Mouse (Mus musculus): Measurements from ENCODE around the gene Rab40b. TPM values are rescaled to one million over a fixed set of nuclear protein-coding genes. Genes with fewer than 3 reads are reported as not detected.
A peak's percentile ranks its signal among the peaks of the same experiment; 100 is the strongest.

Gene Rab40b
- polyA plus RNA-seq (2016; fragmentation: Nextera tagmentation; extraction: Ambion mirVana): 2.3 and 3.1 TPM in 2 replicates

GRCm38 (mm10) chr11:121387750-121388553, at the start of gene Rab40b:
Gene Rab40b (minus strand): TSS chr11:121388251.
- Histone ChIP-seq H3K9me3 (no peaks in the 10 kb centered on the region), H3K27ac (peak within 1 kb of the TSS; percentile 74), H3K27me3 (ENCODE audit: insufficient read depth, poor library complexity, severe bottlenecking) (peaks cover 29% of the 10 kb centered on the region), H3K4me3 (peak within 1 kb of the TSS; percentile 66), H3K36me3 (no peaks in the 10 kb centered on the region), H3K4me1 (replicated peaks) (peaks cover 19% of the 10 kb centered on the region)
- WGBS: 2% methylated on average over 61 of the region's 61 CpGs
- peak; percentile 97 for DNase-seq (ENCODE audit: low spot score)

GRCm38 (mm10) chr11:121437236-121437635, 49.2 kb upstream of the Rab40b start:
- Histone ChIP-seq H3K9me3 (no peaks in the 10 kb centered on the region), H3K36me3 (no peaks in the 10 kb centered on the region), H3K4me3 (no peak overlapping the region), H3K27me3 (ENCODE audit: insufficient read depth, poor library complexity, severe bottlenecking) (peaks cover 17% of the 10 kb centered on the region), H3K4me1 (replicated peaks) (peaks cover 36% of the 10 kb centered on the region), H3K27ac (no peak overlapping the region)
- no peak for DNase-seq (ENCODE audit: low spot score)
- WGBS: 76% methylated on average over 5 of the region's 5 CpGs

GRCm38 (mm10) chr11:121434156-121435155, 46.4 kb upstream of the Rab40b start, which contains the start of gene Fn3k:
Gene Fn3k (plus strand): TSS chr11:121434913.
- peaks cover 17% of the 10 kb centered on the region for H3K27me3 ChIP-seq (ENCODE audit: insufficient read depth, poor library complexity, severe bottlenecking)
- peaks cover 28% of the 10 kb centered on the region for H3K4me1 ChIP-seq (replicated peaks)
- peak within 1 kb of the TSS; percentile 56 for H3K4me3 ChIP-seq
- DNase-seq (ENCODE audit: low spot score): peak; percentile 75
- peaks cover 11% of the 10 kb centered on the region for H3K36me3 ChIP-seq
- H3K9me3 ChIP-seq: no peaks in the 10 kb centered on the region
- 9% methylated on average over 30 of the region's 30 CpGs for WGBS
- 0 out of 2 replicates have a peak within 1 kb of the TSS, but pooled peaks have one; percentile 24 for H3K27ac ChIP-seq

- WGBS: 82% methylated on average over 4 of the region's 4 CpGs
- H3K4me1 ChIP-seq (replicated peaks): peaks cover 17% of the 10 kb centered on the region
- no peak overlapping the region for H3K4me3 ChIP-seq
- no peak overlapping the region for H3K27ac ChIP-seq
- no peak for DNase-seq (ENCODE audit: low spot score)
- H3K27me3 ChIP-seq (ENCODE audit: insufficient read depth, poor library complexity, severe bottlenecking): peaks cover 17% of the 10 kb centered on the region
- peaks cover 22% of the 10 kb centered on the region for H3K36me3 ChIP-seq
- H3K9me3 ChIP-seq: no peaks in the 10 kb centered on the region
Measured at GRCm38 (mm10) chr11:121433397-121433796, 45.3 kb upstream of the Rab40b start.

GRCm38 (mm10) chr11:121421553-121422173, 33.6 kb upstream of the Rab40b start:
- no peak for DNase-seq (ENCODE audit: low spot score)
- peak overlapping the region; percentile 74 for H3K4me3 ChIP-seq
- WGBS: 1% methylated on average over 28 of the region's 28 CpGs
- H3K9me3 ChIP-seq: no peaks in the 10 kb centered on the region
- peaks cover 18% of the 10 kb centered on the region for H3K4me1 ChIP-seq (replicated peaks)
- H3K36me3 ChIP-seq: no peaks in the 10 kb centered on the region
- no peaks in the 10 kb centered on the region for H3K27me3 ChIP-seq (ENCODE audit: insufficient read depth, poor library complexity, severe bottlenecking)
- H3K27ac ChIP-seq: peak overlapping the region; percentile 85

GRCm38 (mm10) chr11:121420830-121421552, 32.9 kb upstream of the Rab40b start, which contains the start of gene Fn3krp:
Gene Fn3krp (plus strand): TSS chr11:121421401.
- H3K9me3 ChIP-seq: no peaks in the 10 kb centered on the region
- whole genome bisulfite sequencing: 2% methylated on average over 28 of the region's 28 CpGs
- peak within 1 kb of the TSS; percentile 85 for H3K27ac ChIP-seq
- peak within 1 kb of the TSS; percentile 74 for H3K4me3 ChIP-seq
- H3K27me3 ChIP-seq (ENCODE audit: insufficient read depth, poor library complexity, severe bottlenecking): no peaks in the 10 kb centered on the region
- no peaks in the 10 kb centered on the region for H3K36me3 ChIP-seq
- H3K4me1 ChIP-seq (replicated peaks): peaks cover 18% of the 10 kb centered on the region
- DNase-seq (ENCODE audit: low spot score): peak; percentile 98

GRCm38 (mm10) chr11:121420379-121420778, 32.3 kb upstream of the Rab40b start:
- Histone ChIP-seq H3K4me3 (peak overlapping the region; percentile 74), H3K4me1 (replicated peaks) (peaks cover 18% of the 10 kb centered on the region), H3K27me3 (ENCODE audit: insufficient read depth, poor library complexity, severe bottlenecking) (no peaks in the 10 kb centered on the region), H3K9me3 (no peaks in the 10 kb centered on the region), H3K36me3 (no peaks in the 10 kb centered on the region), H3K27ac (no peak overlapping the region)
- 58% methylated on average over 5 of the region's 5 CpGs for whole genome bisulfite sequencing
- no peak for DNase-seq (ENCODE audit: low spot score)

GRCm38 (mm10) chr11:121418932-121419331, 30.9 kb upstream of the Rab40b start:
- WGBS: 74% methylated on average over 2 of the region's 2 CpGs
- Histone ChIP-seq H3K27me3 (ENCODE audit: insufficient read depth, poor library complexity, severe bottlenecking) (no peaks in the 10 kb centered on the region), H3K9me3 (no peaks in the 10 kb centered on the region), H3K27ac (no peak overlapping the region), H3K4me3 (no peak overlapping the region), H3K4me1 (replicated peaks) (peaks cover 18% of the 10 kb centered on the region), H3K36me3 (no peaks in the 10 kb centered on the region)
- DNase-seq (ENCODE audit: low spot score): no peak

GRCm38 (mm10) chr11:121417971-121418370, 29.9 kb upstream of the Rab40b start:
- peaks cover 18% of the 10 kb centered on the region for H3K4me1 ChIP-seq (replicated peaks)
- H3K9me3 ChIP-seq: no peaks in the 10 kb centered on the region
- WGBS: 85% methylated on average over 5 of the region's 5 CpGs
- H3K27me3 ChIP-seq (ENCODE audit: insufficient read depth, poor library complexity, severe bottlenecking): no peaks in the 10 kb centered on the region
- no peak for DNase-seq (ENCODE audit: low spot score)
- H3K4me3 ChIP-seq: no peak overlapping the region
- no peaks in the 10 kb centered on the region for H3K36me3 ChIP-seq
- no peak overlapping the region for H3K27ac ChIP-seq

- Histone ChIP-seq H3K4me3 (no peak overlapping the region), H3K9me3 (no peaks in the 10 kb centered on the region), H3K4me1 (replicated peaks) (peaks cover under 1% of the 10 kb centered on the region), H3K27ac (no peak overlapping the region), H3K36me3 (no peaks in the 10 kb centered on the region), H3K27me3 (ENCODE audit: insufficient read depth, poor library complexity, severe bottlenecking) (no peaks in the 10 kb centered on the region)
- WGBS: 85% methylated on average over 5 of the region's 5 CpGs
- no peak for DNase-seq (ENCODE audit: low spot score)
Measured at GRCm38 (mm10) chr11:121415351-121415750, 27.3 kb upstream of the Rab40b start.

GRCm38 (mm10) chr11:121414762-121415161, 26.7 kb upstream of the Rab40b start:
- Histone ChIP-seq H3K9me3 (no peaks in the 10 kb centered on the region), H3K36me3 (no peaks in the 10 kb centered on the region), H3K4me3 (no peak overlapping the region), H3K27me3 (ENCODE audit: insufficient read depth, poor library complexity, severe bottlenecking) (no peaks in the 10 kb centered on the region), H3K27ac (no peak overlapping the region), H3K4me1 (replicated peaks) (no peaks in the 10 kb centered on the region)
- no peak for DNase-seq (ENCODE audit: low spot score)
- WGBS: 87% methylated on average over 5 of the region's 5 CpGs

All from hindbrain, embryonic 10.5 days (tissue).